Mouse (Mus musculus) intestine, embryonic 14.5 days (tissue): ENCODE measurements around the gene Slc26a5. TPM values are rescaled to one million over a fixed set of nuclear protein-coding genes. Genes with fewer than 3 reads are reported as not detected.
A peak's percentile ranks its signal among the peaks of the same experiment; 100 is the strongest.

Experiments
- ATAC-seq: fragments of 200-750 bp; cut with Nextera tagmentation; replicated peaks from 2 replicates; pipeline ENCODE4 v1.8.0; 2017; ENCODE audit warnings: low read depth, moderate number of reproducible peaks, moderate TSS enrichment, moderate library complexity; ENCODE audit not compliant: low FRiP score, low TSS enrichment
- DNase-seq: peaks from one replicate; pipeline ENCODE4 v3.0.0-alpha.2; 2018; ENCODE audit warnings: low spot score
- H3K27ac ChIP-seq: fragments of 300-500 bp; sonication (generic); 2 replicates; pipeline ENCODE4 v1.5.1; 2014; ENCODE audit warnings: low read depth, mild to moderate bottlenecking, control low read depth
- H3K27me3 ChIP-seq: fragments of 300-500 bp; sonication (generic); replicated peaks from 2 replicates; pipeline ENCODE4 v1.6.1; 2014; ENCODE audit warnings: low read length, control low read depth; ENCODE audit not compliant: control insufficient read depth, insufficient read depth
- H3K36me3 ChIP-seq: fragments of 300-500 bp; sonication (generic); 2 replicates; pipeline ENCODE4 v1.6.1; 2014; ENCODE audit warnings: low read length, control low read depth; ENCODE audit not compliant: control insufficient read depth, insufficient read depth
- H3K4me1 ChIP-seq: fragments of 300-500 bp; sonication (generic); replicated peaks from 2 replicates; pipeline ENCODE4 v1.6.1; 2014; ENCODE audit warnings: low read length, control low read depth, mixed read lengths; ENCODE audit not compliant: control insufficient read depth, insufficient read depth
- H3K4me2 ChIP-seq: fragments of 300-500 bp; sonication (generic); 2 replicates; pipeline ENCODE4 v1.6.1; 2014; ENCODE audit warnings: low read length
- H3K4me3 ChIP-seq: fragments of 300-500 bp; sonication (generic); 2 replicates; pipeline ENCODE4 v1.5.1; 2014; ENCODE audit warnings: low read depth, low read length, control low read depth, mixed read lengths
- H3K9ac ChIP-seq: fragments of 300-500 bp; sonication (generic); 2 replicates; pipeline ENCODE4 v1.6.1; 2014; ENCODE audit warnings: mild to moderate bottlenecking, low read length
- H3K9me3 ChIP-seq: fragments of 300-500 bp; sonication (generic); 2 replicates; pipeline ENCODE4 v1.6.1; 2016; ENCODE audit warnings: low read length, control low read depth; ENCODE audit not compliant: control insufficient read depth
- WGBS: fragments of 180-500 bp; shearing (Covaris S2); extraction: QIAGEN DNeasy Blood & Tissue Kit; methylation state at CpG from one replicate; pipeline ENCODE4 v1.1.7; 2014; 5-methylcytosine and 5-hydroxymethylcytosine counted together
- polyA plus RNA-seq: library from polyadenylated mRNA; unstranded; fragments of >200 nt; fragmentation: Nextera tagmentation; extraction: Ambion mirVana; gene quantifications from 2 replicates; pipeline ENCODE4 v1.2.1, GENCODE M21; 2014

Gene Slc26a5
- polyA plus RNA-seq, 1 experiment from 2014 or later = not detected

DNA sequence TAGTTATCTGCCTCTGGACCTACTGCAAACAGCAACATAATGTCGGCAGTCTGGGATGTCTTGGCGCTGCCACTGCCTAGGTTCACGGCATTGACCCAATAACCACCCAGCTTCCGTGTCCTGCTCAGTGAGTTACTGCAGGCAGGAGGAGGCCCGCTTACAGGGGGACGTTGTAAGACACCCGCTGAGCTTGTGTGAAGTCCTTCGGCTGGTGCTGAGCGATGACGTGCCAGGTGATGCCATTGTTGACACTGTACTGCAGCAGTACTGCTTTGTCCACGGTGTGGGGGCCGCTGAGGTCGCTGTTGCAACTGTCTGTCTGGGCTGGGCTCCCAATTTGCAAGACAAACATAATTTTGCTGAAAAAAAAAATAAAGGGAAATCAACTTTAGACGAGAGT lies 31.2 kb upstream of the Slc26a5 start:
- ATAC-seq = no peak
- no peak overlapping the region for H3K4me3 ChIP-seq
- no peak overlapping the region for H3K4me2 ChIP-seq
- DNase-seq = no peak
- no peaks in the 10 kb centered on the region for H3K36me3 ChIP-seq
- H3K27me3 ChIP-seq = no peaks in the 10 kb centered on the region
- no peaks in the 10 kb centered on the region for H3K9me3 ChIP-seq
- no peak overlapping the region for H3K9ac ChIP-seq
- WGBS = 71% methylated on average over 14 of the region's 14 CpGs
- H3K27ac ChIP-seq = no peak overlapping the region
- H3K4me1 ChIP-seq = no peaks in the 10 kb centered on the region

DNA sequence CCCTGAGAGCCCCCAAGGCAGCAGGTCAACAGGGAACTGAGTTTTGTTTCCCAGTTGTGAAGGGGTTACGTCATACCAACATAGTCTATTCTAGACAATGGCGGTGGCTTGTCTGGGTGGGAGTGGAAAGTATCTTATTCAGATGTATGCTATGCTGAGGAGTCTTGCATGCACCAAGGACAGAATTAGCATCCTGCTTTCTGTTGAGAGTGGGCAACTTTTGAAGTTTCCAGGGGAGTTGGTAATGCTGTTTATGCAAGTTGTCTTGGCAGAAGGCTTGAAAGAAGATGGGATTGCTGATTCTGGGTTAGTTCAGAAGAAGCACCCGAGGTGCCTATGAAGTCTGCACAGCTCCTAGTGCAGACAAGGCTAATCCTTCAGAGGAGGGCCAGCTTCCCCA lies 28.8 kb upstream of the Slc26a5 start:
- no peak for DNase-seq
- no peak overlapping the region for H3K4me3 ChIP-seq
- H3K9me3 ChIP-seq = no peaks in the 10 kb centered on the region
- no peaks in the 10 kb centered on the region for H3K4me1 ChIP-seq
- no peak overlapping the region for H3K27ac ChIP-seq
- H3K36me3 ChIP-seq = no peaks in the 10 kb centered on the region
- no peaks in the 10 kb centered on the region for H3K27me3 ChIP-seq
- no peak overlapping the region for H3K9ac ChIP-seq
- H3K4me2 ChIP-seq = no peak overlapping the region
- 85% methylated on average over 3 of the region's 3 CpGs for WGBS
- ATAC-seq = no peak

DNA sequence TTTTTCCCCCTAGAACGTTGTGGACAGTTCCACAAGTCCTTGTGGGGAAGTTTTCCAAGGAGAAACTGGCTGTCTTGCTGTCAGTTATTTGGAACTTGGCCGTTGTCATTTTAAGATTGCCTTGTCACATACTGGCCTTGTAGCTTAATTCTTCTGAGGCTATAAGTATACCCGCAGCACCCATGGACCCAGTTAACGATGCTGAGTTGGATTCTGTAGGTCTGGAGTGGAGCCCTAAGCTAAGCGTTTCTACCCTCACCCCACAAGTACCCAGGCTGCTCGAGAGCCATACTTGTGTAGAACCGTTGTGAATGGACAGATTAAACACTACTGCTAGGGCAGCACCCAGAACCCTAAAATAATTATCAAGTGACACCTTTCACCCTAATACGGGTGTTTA lies 1.3 kb upstream of the Slc26a5 start:
- Histone ChIP-seq H3K27ac (no peak overlapping the region), H3K9me3 (no peaks in the 10 kb centered on the region), H3K4me2 (no peak overlapping the region), H3K36me3 (no peaks in the 10 kb centered on the region), H3K27me3 (0 out of 2 replicates have a peak, but pooled peaks cover 4% of the 10 kb centered on the region), H3K4me3 (no peak overlapping the region), H3K4me1 (0 out of 2 replicates have a peak, but pooled peaks cover 3% of the 10 kb centered on the region), H3K9ac (no peak overlapping the region)
- DNase-seq (no peak), ATAC-seq (no peak)
- 64% methylated on average over 8 of the region's 8 CpGs for WGBS

DNA sequence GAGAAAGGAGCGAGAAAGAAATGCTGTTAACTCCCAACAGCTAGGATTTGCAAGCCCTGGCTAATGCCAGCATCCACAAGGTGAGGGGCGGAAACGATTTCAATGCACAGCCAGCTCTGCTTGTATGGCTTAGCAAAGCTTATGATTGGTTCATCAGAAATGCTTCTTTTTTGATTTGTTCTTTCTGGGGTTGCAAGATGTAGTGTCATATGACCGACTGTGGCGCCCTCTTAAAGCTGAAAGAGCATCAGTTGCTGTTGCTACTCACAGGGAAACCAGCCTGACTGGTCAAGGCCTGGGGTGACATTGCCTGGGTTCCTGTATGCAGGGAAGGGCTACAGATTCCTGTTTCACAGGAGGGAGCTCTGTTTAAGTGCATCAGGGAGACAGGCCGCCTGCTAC lies 908 bp upstream of the Slc26a5 start:
- Histone ChIP-seq H3K27ac (no peak overlapping the region), H3K4me3 (no peak overlapping the region), H3K9ac (no peak overlapping the region), H3K36me3 (no peaks in the 10 kb centered on the region), H3K9me3 (no peaks in the 10 kb centered on the region), H3K4me2 (peak overlapping the region; percentile 39; the same call in 1 of the 2 replicates), H3K4me1 (0 out of 2 replicates have a peak, but pooled peaks cover 3% of the 10 kb centered on the region), H3K27me3 (0 out of 2 replicates have a peak, but pooled peaks cover 4% of the 10 kb centered on the region)
- ATAC-seq (no peak), DNase-seq (no peak)
- 15% methylated on average over 6 of the region's 6 CpGs for WGBS

DNA sequence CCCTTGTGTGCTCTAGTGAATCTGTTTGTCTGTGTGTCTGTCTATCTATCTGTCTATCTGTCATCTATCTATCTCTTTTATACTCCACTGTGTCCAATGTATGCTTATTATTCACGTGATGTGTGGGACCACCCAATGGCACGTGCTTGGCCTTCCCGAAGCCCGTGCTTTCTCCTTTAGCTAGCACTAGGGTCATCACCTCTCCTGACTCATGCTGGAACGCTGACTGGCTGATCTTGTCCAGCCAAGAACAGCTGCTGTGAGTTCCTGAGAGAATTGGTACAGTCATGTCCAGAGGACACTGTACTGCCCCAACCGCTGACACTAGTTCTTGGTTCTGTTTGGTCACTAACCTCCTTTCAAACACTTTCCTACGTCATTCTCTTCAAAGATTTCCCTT lies 6.8 kb downstream of the Slc26a5 start:
- Histone ChIP-seq H3K4me3 (no peak overlapping the region), H3K36me3 (no peaks in the 10 kb centered on the region), H3K27ac (no peak overlapping the region), H3K4me2 (no peak overlapping the region), H3K9me3 (no peaks in the 10 kb centered on the region), H3K4me1 (no peaks in the 10 kb centered on the region), H3K9ac (no peak overlapping the region), H3K27me3 (no peaks in the 10 kb centered on the region)
- no peak for ATAC-seq
- WGBS = 88% methylated on average over 7 of the region's 7 CpGs
- no peak for DNase-seq

DNA sequence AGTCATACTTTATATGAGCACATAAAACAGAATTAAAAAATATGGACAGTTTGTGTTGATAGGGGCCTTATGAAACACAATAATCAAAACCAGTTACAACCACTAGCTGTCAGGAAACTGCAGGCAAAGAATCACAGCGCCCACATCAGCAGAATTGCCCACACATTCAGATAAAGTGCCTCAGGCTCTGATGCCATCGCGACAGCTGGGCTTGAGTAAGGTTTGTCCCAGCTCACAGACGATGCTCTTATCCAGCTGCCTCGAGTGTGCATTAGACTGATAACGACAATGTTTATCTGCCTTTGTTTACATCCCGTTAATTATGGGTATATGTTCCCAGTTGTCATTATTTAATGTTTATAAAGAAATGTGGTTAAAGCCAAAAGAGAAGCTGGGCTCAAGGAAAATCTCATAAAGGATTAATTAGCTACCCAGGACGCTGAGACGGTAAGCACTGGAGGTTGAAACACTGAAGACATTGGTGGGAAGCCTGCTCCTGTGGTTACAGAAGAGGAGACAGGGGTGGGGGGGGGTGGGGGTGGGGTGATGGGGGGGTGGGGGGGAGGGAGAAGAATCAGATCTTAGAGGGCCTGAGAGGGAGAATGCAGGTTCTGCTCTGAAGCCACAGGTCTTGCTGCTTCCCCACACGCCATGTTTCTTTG lies 13.6 kb downstream of the Slc26a5 start:
- 43% methylated on average over 10 of the region's 10 CpGs for WGBS
- ATAC-seq (no peak), DNase-seq (no peak)
- Histone ChIP-seq H3K4me2 (no peak overlapping the region), H3K9ac (no peak overlapping the region), H3K27ac (no peak overlapping the region), H3K4me1 (no peaks in the 10 kb centered on the region), H3K4me3 (no peak overlapping the region), H3K27me3 (no peaks in the 10 kb centered on the region), H3K36me3 (no peaks in the 10 kb centered on the region), H3K9me3 (no peaks in the 10 kb centered on the region)

DNA sequence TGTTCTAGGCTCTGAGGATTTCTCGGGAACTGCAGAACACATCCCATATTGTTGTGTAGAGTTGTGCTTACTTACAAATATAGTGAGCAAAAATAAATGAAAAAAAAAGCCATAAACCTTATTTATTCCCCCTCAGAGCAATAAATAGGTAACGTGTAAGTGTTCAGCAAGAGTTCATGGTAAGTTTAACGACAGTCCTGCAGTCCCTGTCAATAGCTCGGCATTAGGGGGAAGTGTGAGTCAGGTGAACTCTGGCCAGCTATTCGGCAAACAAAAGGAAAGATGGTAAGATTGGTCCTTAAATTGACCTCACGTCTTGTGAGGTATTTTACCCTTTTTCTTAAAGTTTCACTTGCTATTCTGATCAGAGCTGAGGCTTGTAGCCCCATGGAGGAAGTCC lies 18.0 kb downstream of the Slc26a5 start:
- ATAC-seq (no peak), DNase-seq (no peak)
- H3K27me3 ChIP-seq = no peaks in the 10 kb centered on the region
- no peaks in the 10 kb centered on the region for H3K4me1 ChIP-seq
- no peaks in the 10 kb centered on the region for H3K36me3 ChIP-seq
- no peak overlapping the region for H3K4me2 ChIP-seq
- H3K9me3 ChIP-seq = no peaks in the 10 kb centered on the region
- no peak overlapping the region for H3K9ac ChIP-seq
- H3K27ac ChIP-seq = no peak overlapping the region
- no peak overlapping the region for H3K4me3 ChIP-seq
- WGBS = 59% methylated on average over 6 of the region's 6 CpGs

DNA sequence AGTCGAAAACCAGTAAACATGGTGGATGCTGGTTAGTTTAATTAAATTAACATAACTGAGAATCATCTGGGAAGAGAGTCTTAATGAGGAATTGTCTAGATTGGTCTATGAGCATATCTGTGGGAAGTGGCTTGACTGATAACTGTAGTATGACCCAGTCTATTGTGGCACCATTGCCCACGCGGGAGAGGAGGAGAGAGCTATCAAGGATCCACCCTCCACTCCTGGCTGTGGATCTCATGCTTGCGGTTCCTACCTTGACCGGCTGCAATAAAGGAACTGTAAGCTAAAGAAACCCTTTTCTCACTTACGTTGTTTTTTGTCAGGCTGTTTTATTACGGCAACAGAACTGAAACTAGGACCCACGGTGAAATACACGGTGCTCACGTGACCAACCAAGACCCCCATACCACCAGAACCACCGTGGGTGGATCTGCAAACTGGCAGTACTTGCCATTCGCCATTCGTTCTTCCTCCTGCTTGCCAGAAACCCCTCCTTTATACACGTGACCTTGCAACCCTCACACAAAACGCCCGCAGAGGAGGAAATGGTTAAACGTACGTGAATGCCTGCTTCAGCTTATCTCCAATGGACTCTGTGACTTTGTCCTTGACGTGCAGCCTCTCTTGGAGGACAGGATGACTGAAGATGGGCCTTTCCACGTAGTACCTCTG lies 18.7 kb downstream of the Slc26a5 start:
- ATAC-seq = no peak
- H3K9ac ChIP-seq = no peak overlapping the region
- 68% methylated on average over 20 of the region's 20 CpGs for WGBS
- no peaks in the 10 kb centered on the region for H3K9me3 ChIP-seq
- no peak overlapping the region for H3K4me3 ChIP-seq
- no peak for DNase-seq
- H3K4me1 ChIP-seq = no peaks in the 10 kb centered on the region
- no peak overlapping the region for H3K4me2 ChIP-seq
- no peaks in the 10 kb centered on the region for H3K27me3 ChIP-seq
- no peaks in the 10 kb centered on the region for H3K36me3 ChIP-seq
- no peak overlapping the region for H3K27ac ChIP-seq

DNA sequence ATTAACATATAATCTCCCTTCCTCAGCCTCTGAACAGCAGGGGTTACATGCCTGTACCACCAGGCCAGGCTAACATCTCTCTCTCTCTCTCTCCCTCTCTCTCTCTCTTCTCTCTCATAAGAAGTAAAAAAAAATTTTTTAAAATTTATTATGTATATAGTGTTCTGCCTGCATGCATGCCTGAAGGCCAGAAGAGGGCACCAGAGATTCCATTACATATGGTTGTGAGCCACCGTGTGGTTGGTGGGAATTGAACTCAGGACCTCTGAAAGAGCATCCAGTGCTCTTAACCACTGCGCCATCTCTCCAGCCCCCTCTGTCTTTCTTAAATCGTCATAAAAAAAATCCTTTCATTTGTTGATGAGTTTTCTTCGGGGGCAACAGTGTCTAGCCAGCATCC lies 20.7 kb downstream of the Slc26a5 start:
- DNase-seq = no peak
- Histone ChIP-seq H3K9ac (no peak overlapping the region), H3K27ac (no peak overlapping the region), H3K4me2 (no peak overlapping the region), H3K4me1 (no peaks in the 10 kb centered on the region), H3K9me3 (no peaks in the 10 kb centered on the region), H3K4me3 (no peak overlapping the region), H3K36me3 (no peaks in the 10 kb centered on the region), H3K27me3 (no peaks in the 10 kb centered on the region)
- 77% methylated on average over 4 of the region's 4 CpGs for whole genome bisulfite sequencing
- no peak for ATAC-seq
